Mouse (Mus musculus) left cerebral cortex, adult 18-20 months (tissue): ENCODE results near the gene Efcab12. TPM values are rescaled to one million over a fixed set of nuclear protein-coding genes. Genes with fewer than 3 reads are reported as not detected.
"Not testable (repeated sequence)": the region's sequence is repeated elsewhere in the genome, so short reads cannot be mapped to it uniquely, and the experiment has no call there.

ENCODE experiments used
- DNase-seq, 2 experiments: peaks; one replicate each; pipeline ENCODE4 v3.0.0; 2021 to 2022; ENCODE audit warnings: low spot score in 2 of 2, mixed read lengths in 1 of 2
- long read RNA-seq, 2 experiments: library from polyadenylated mRNA; stranded (forward); transcript quantifications; one replicate each; pipeline ENCODE4 v2.0.0; 2021
- total RNA-seq, 2 experiments: library from RNA; stranded (reverse); gene quantifications; 2 replicates each; pipeline ENCODE4 v1.2.3; 2021

The Efcab12 gene
- total RNA-seq = 1 to 10 TPM; 4.9 to 5.5 TPM
- long read RNA-seq, experiment 1, partial matches to known transcripts = 0 of 3 reads
- long read RNA-seq, experiment 1, other reads (novel, unspliced or antisense) = 2 of 3 reads
- long read RNA-seq, experiment 2, partial matches to known transcripts = 3 of 4 reads
- long read RNA-seq, experiment 2, other reads (novel, unspliced or antisense) = 1 of 4 reads

DNA sequence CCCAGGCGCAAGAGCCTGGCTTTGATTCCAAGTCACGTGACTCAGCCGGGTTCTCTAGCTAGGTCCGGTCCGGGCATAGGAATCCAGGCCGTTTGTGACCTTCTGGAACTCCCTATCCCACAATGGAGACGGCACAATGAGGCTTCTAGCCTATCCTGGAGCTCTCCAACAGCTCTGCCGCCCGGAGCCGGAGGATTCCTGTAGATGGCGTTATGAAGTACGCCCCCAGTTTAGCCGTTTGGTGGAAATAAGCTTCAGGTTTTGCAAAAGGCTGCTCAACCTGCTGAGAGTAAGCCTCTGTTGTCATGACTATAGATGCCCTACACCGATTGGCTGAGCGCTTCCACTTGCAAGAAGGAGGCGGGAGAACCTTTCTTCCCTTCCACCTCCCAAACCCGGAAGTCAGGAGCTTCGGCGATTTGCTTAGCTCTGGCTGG is at the start of gene Efcab12:
Efcab12 (minus strand) TSS at position 252 of the 437 bp plus-strand sequence.
- peak; percentile 66 to 76 for DNase-seq

GRCm38 (mm10) chr6:115886894-115887293 is 48.7 kb upstream of the Efcab12 start:
- DNase-seq = no peak

GRCm38 (mm10) chr6:115884018-115884417 is 45.8 kb upstream of the Efcab12 start:
- no peak for DNase-seq

GRCm38 (mm10) chr6:115880751-115881150 is 42.5 kb upstream of the Efcab12 start:
- no peak for DNase-seq

DNA sequence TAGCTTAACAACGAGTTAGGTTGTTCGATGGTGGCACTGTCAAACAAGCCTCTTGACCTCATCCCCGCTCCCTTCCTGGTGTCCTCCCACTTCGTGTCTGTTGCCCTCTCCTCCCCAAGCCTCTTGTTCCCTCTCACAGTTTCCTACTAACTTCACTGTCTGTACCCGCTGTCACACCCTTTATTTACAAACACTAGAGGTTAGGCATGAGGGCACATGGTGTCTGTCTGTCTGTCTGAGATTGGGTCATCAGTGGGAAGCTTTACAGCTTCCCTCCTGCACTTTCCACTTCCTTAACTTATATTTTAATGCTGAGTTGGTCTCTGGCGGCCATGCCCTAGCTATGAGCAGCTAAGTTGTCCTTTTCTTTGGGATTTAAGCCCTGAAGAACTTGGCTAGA is 41.5 kb upstream of the Efcab12 start:
- no peak for DNase-seq

DNA sequence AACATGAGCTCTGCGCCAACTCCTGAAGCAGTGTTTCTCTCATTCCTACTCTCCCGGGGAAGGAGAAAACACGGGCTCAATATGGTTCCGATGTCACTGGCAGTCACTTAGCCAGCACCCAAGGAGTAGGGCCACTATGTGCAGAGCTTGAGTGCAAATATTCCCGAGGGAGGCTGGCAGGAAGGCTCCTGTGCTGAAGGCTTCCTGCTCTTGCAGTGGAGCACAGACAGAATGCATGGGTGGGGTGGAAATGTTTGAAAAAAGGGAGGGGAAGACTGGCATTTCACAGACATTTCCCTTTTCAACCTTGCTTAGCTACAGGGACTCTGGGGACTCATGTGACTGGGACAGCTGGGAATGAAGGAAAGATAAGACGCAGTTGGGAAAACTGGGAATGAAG is 40.5 kb upstream of the Efcab12 start:
- no peak for DNase-seq

DNA sequence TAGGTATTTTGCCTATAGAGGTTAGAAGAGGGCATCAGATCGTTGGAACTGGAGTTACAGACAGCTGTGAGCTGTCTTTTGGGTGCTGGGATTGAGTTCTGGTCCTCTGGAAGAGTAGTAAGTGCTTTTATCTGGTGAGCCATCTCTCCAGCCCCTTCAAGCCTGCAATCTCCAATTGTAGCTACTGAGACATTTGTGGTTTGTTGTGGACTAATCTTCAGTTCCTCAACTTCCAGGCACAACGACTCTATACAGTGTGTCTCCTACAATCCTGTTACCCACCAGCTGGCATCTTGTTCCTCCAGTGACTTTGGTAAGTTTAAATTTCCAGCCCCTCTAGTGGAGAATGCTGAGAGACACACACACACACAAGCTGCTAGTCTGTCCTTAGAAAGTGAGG is 39.0 kb upstream of the Efcab12 start:
- no peak for DNase-seq

DNA sequence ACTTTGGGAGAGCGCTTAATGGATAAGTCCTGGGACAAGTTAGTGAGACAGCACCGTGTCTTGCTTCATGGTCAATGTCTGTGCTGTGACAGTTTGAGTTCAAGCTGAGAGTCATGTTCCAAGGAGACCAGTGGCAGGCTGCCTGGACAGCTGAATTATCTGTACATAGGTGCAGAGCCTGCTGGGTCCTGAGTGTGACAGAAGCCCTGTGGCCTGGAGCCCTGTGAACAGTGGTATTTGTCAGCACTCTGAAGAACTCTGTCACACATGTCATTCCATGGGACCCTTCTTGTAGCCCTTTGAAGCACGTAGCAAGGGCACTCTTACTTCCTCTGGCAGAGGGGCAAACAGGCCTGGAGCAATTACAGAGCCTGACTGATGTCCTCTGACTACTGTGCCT is 33.1 kb upstream of the Efcab12 start:
- DNase-seq = not testable (repeated sequence)

DNA sequence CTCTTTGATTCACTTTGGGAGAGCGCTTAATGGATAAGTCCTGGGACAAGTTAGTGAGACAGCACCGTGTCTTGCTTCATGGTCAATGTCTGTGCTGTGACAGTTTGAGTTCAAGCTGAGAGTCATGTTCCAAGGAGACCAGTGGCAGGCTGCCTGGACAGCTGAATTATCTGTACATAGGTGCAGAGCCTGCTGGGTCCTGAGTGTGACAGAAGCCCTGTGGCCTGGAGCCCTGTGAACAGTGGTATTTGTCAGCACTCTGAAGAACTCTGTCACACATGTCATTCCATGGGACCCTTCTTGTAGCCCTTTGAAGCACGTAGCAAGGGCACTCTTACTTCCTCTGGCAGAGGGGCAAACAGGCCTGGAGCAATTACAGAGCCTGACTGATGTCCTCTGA is 28.9 kb upstream of the Efcab12 start:
- not testable (repeated sequence) for DNase-seq

GRCm38 (mm10) chr6:115865246-115865645 is 27.0 kb upstream of the Efcab12 start:
- DNase-seq = no peak

- DNase-seq = peak; percentile 39 to 67
Observed at GRCm38 (mm10) chr6:115863340-115863841, 25.2 kb upstream of the Efcab12 start.

GRCm38 (mm10) chr6:115860027-115860556 is 21.9 kb upstream of the Efcab12 start:
- no peak for DNase-seq

GRCm38 (mm10) chr6:115859258-115859657 is 21.0 kb upstream of the Efcab12 start:
- DNase-seq = no peak

DNA sequence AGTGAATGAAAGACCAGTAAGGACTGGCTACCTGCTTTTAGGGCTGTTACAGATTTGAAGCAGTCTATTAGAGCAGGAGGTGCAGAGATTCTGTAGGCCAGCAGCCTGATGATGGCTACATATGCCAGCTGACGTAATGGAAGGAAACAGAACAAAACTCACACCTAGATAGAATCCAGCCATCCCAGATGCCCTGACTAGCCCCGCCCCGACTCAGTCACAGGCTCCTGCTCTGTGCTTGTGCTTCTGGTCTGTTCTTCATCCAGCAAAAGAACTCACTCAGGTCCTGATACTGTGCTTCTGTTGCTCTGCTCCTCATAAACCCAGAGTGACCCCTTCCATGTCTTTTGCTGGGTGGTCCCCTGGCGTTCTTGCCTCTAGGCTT is 18.1 kb upstream of the Efcab12 start:
- peak in 1 of 2 experiments; percentile 30 for DNase-seq

GRCm38 (mm10) chr6:115855733-115856360 is 17.6 kb upstream of the Efcab12 start:
- no peak for DNase-seq

DNA sequence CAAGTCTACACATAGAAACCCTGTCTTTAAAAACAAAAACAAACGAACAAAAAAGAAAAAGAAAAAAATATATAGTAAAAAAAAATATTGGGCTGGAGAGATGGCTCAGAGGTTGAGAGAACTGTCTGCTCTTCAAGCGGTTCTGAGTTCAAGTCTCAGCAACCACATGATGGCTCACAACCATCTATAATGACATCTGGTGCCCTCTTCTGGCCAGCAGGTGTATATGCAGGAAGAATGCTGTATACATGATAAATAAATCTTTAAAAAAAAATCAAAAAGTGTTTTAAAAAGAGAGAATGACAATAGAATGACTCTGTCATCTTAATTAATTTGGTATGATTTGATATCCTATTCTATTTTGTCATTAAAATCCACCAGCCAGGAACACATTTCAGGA is 16.2 kb upstream of the Efcab12 start:
- DNase-seq = no peak

GRCm38 (mm10) chr6:115853985-115854384 is 15.8 kb upstream of the Efcab12 start:
- no peak for DNase-seq

GRCm38 (mm10) chr6:115853091-115853813 is 15.0 kb upstream of the Efcab12 start, which contains the start of the genes Mbd4 and Ift122:
Mbd4 (minus strand) TSS chr6:115853371.
Ift122 (plus strand) TSS chr6:115853470.
- peak; percentile 97 to 99 for DNase-seq

DNA sequence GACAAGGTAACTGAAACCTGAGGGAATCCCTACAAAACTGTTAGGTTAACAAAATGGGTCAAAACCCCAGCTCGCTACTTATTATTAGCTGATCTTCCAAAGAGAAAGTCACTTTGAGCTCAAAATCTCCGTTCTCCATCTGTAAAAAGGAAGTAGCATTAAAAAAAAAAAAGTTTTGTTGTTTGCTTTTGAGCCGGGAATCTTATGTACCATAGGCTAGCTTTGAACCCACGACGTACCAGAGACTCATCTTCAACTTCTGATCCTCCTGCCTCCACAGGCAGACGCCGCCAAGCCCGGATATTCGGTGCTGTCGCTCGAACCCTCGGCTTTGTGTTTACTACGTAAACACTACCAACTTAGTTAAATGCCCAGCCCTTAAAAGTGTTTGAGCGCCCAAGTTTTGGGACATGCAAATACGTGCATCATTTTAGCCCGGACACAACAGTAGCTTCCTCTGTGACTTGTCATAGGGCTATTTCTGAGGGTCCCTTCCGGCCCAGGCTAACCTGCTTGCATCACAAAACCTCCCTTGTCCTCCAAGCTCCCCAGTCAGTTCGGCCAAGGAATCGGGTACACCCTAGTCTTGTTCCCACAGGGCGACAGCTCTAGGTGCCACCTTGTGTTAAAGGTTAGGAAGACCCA is 14.4 kb upstream of the Efcab12 start:
- DNase-seq = no peak

DNA sequence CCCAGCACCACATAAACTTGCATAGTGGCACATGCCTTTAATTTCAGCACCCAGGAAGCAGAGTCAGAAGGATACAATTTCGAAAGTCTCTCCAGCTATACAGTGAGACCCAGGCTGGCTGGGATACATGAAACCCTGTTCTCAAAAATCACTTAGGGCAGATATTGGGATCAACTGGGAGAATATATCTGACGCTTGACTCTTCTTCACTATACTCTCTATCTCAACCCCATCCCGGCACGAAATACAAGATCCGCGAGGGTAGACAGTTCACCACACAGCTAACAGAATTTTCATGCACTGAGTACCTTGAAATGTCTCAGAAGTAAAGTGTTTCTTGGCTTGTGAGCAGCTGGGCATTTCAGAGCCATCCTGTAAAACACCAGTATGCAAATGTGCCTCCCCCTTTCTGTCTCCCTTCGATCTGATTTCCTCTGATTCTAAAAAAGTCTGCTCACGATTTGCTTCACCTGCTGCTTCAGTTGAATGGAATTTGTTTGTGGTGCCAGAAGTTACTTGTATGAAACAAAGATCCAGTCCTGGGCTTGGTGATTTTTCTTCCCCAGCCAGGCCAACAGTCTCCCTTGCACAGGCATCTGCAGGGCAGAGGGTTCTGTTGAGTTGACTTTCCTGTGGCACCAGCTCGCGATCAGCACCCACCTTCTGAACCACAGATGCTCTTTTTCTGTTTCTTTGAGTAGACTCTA is 10.5 kb upstream of the Efcab12 start:
- DNase-seq = no peak
